Mouse (Mus musculus): ENCODE measurements around the gene Pkmyt1. TPM values are rescaled to one million over a fixed set of nuclear protein-coding genes. Genes with fewer than 3 reads are reported as not detected.

The Pkmyt1 gene
- polyA plus RNA-seq, 1 experiment from 2014 or later, result 26.5 TPM

- 18% methylated on average over 3 of the region's 3 CpGs for WGBS
These were observed 30.3 kb upstream of the Pkmyt1 start for GRCm38 (mm10) chr17:23695801-23696200.

GRCm38 (mm10) chr17:23699131-23700077 lies 26.7 kb upstream of the Pkmyt1 start:
- Histone ChIP-seq H3K27ac (0 out of 2 replicates have a peak overlapping the region, but pooled peaks have one; percentile 8), H3K27me3 (peaks cover 51% of the 10 kb centered on the region), H3K4me3 (replicated peaks) (peak overlapping the region; percentile 70), H3K36me3 (no peaks in the 10 kb centered on the region), H3K4me1 (replicated peaks) (peaks cover 10% of the 10 kb centered on the region; the same call in 1 of the 2 replicates), H3K4me2 (replicated peaks) (peak overlapping the region; percentile 90), H3K9ac (replicated peaks) (peak overlapping the region; percentile 74), H3K9me3 (no peaks in the 10 kb centered on the region)
- under 1% methylated on average over 62 of the region's 101 CpGs for WGBS
- peak; percentile 78 for ATAC-seq

More at GRCm38 (mm10) chr17:23695801-23696200, 30.3 kb upstream of the Pkmyt1 start:
- H3K9me3 ChIP-seq, result no peaks in the 10 kb centered on the region
- no peaks in the 10 kb centered on the region for H3K36me3 ChIP-seq
- no peak overlapping the region for H3K4me3 ChIP-seq (replicated peaks)
- H3K27me3 ChIP-seq, result peaks cover 42% of the 10 kb centered on the region
- H3K4me1 ChIP-seq (replicated peaks), result peaks cover 10% of the 10 kb centered on the region; the same call in 1 of the 2 replicates
- ATAC-seq, result no peak
- H3K4me2 ChIP-seq (replicated peaks), result no peak overlapping the region
- H3K9ac ChIP-seq (replicated peaks), result no peak overlapping the region
- H3K27ac ChIP-seq, result no peak overlapping the region

- no peaks in the 10 kb centered on the region for H3K9me3 ChIP-seq
- H3K36me3 ChIP-seq, result no peaks in the 10 kb centered on the region
- peak overlapping the region; percentile 74 for H3K9ac ChIP-seq (replicated peaks)
- 0 out of 2 replicates have a peak overlapping the region, but pooled peaks have one; percentile 8 for H3K27ac ChIP-seq
- under 1% methylated on average over 28 of the region's 28 CpGs for whole genome bisulfite sequencing
- peak overlapping the region; percentile 90 for H3K4me2 ChIP-seq (replicated peaks)
- peaks cover 47% of the 10 kb centered on the region for H3K27me3 ChIP-seq
- ATAC-seq, result peak; percentile 97
- H3K4me3 ChIP-seq (replicated peaks), result peak overlapping the region; percentile 70
- H3K4me1 ChIP-seq (replicated peaks), result peaks cover 10% of the 10 kb centered on the region; the same call in 1 of the 2 replicates
These were observed 26.1 kb upstream of the Pkmyt1 start for GRCm38 (mm10) chr17:23700079-23700478.

- H3K4me1 ChIP-seq (replicated peaks), result peaks cover 10% of the 10 kb centered on the region; the same call in 1 of the 2 replicates
- no peaks in the 10 kb centered on the region for H3K36me3 ChIP-seq
- WGBS, result 80% methylated on average over 9 of the region's 9 CpGs
- no peak overlapping the region for H3K27ac ChIP-seq
- no peak overlapping the region for H3K4me3 ChIP-seq (replicated peaks)
- H3K27me3 ChIP-seq, result peaks cover 34% of the 10 kb centered on the region
- H3K9ac ChIP-seq (replicated peaks), result no peak overlapping the region
- H3K9me3 ChIP-seq, result no peaks in the 10 kb centered on the region
- H3K4me2 ChIP-seq (replicated peaks), result no peak overlapping the region
- ATAC-seq, result no peak
These were observed 22.8 kb upstream of the Pkmyt1 start for GRCm38 (mm10) chr17:23703301-23703700.

DNA sequence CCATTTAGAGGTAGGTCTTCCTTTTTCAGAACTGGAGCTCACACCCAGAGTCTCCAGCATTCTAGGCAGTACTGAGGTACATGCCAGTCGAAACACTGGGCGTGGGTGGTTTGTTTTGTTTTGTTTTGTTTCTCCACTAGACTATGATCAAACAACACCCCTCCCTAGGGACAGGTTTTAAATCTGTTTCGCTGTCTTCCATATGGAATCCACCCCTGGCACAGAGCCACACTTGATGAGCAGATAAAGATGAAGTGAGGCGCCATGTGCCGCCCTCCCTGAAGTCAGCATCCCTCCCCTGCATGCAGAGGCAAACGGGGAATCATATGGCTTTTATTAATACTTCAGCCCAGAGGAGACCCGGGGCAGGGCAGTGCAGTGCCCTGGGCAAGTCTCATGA lies 21.4 kb upstream of the Pkmyt1 start:
- Histone ChIP-seq H3K4me3 (replicated peaks) (no peak overlapping the region), H3K27me3 (peaks cover 23% of the 10 kb centered on the region), H3K27ac (no peak overlapping the region), H3K4me1 (replicated peaks) (peaks cover 3% of the 10 kb centered on the region; the same call in 1 of the 2 replicates), H3K9me3 (no peaks in the 10 kb centered on the region), H3K4me2 (replicated peaks) (no peak overlapping the region), H3K9ac (replicated peaks) (no peak overlapping the region), H3K36me3 (no peaks in the 10 kb centered on the region)
- no peak for ATAC-seq
- WGBS, result 55% methylated on average over 7 of the region's 7 CpGs

- H3K27me3 ChIP-seq, result peaks cover 22% of the 10 kb centered on the region
- no peak; the same call in 1 of the 2 replicates for ATAC-seq
These were observed 20.5 kb upstream of the Pkmyt1 start for GRCm38 (mm10) chr17:23705525-23706104.

GRCm38 (mm10) chr17:23706212-23706611 lies 19.9 kb upstream of the Pkmyt1 start:
- Histone ChIP-seq H3K9me3 (no peaks in the 10 kb centered on the region), H3K27ac (no peak overlapping the region), H3K36me3 (no peaks in the 10 kb centered on the region), H3K9ac (replicated peaks) (no peak overlapping the region), H3K27me3 (peaks cover 16% of the 10 kb centered on the region), H3K4me2 (replicated peaks) (no peak overlapping the region), H3K4me3 (replicated peaks) (no peak overlapping the region), H3K4me1 (replicated peaks) (no peaks in the 10 kb centered on the region; the same call in 1 of the 2 replicates)
- peak; percentile 68 for ATAC-seq
- 1% methylated on average over 3 of the region's 3 CpGs for WGBS

More at GRCm38 (mm10) chr17:23705525-23706104, 20.5 kb upstream of the Pkmyt1 start:
- 72% methylated on average over 7 of the region's 7 CpGs for WGBS
- Histone ChIP-seq H3K4me1 (replicated peaks) (no peaks in the 10 kb centered on the region; the same call in 1 of the 2 replicates), H3K4me2 (replicated peaks) (no peak overlapping the region), H3K4me3 (replicated peaks) (no peak overlapping the region), H3K9me3 (no peaks in the 10 kb centered on the region), H3K9ac (replicated peaks) (no peak overlapping the region), H3K27ac (no peak overlapping the region), H3K36me3 (no peaks in the 10 kb centered on the region)

GRCm38 (mm10) chr17:23717003-23717402 lies 9.1 kb upstream of the Pkmyt1 start:
- 53% methylated on average over 2 of the region's 2 CpGs for WGBS
- Histone ChIP-seq H3K27me3 (no peaks in the 10 kb centered on the region), H3K4me2 (replicated peaks) (no peak overlapping the region), H3K4me1 (replicated peaks) (no peaks in the 10 kb centered on the region), H3K27ac (no peak overlapping the region), H3K36me3 (no peaks in the 10 kb centered on the region), H3K4me3 (replicated peaks) (no peak overlapping the region), H3K9ac (replicated peaks) (no peak overlapping the region), H3K9me3 (no peaks in the 10 kb centered on the region)
- no peak for ATAC-seq

GRCm38 (mm10) chr17:23719455-23719854 lies 6.7 kb upstream of the Pkmyt1 start:
- no peak overlapping the region for H3K4me3 ChIP-seq (replicated peaks)
- 14% methylated on average over 1 of the region's 1 CpGs for WGBS
- no peak for ATAC-seq

DNA sequence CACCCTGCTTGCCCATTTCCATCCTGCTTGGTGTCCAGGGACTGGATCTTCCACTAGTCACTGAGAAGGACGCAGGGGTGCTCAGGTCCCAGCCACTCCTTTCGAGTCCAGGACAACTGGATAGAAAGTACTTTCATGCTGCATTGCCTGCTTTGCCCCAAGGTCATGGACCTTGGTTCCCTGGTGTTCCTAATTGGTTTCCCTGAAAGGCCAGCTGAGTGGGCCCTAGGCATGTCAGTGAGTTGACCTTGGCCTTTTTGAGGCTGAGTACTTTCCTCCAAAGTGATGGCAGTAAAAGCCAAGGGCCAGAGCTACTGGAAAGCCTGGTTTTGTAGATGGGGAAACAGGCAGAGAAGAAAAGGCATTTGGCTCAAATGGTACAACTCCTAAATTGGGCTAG lies 4.2 kb upstream of the Pkmyt1 start:
- H3K27me3 ChIP-seq, result no peaks in the 10 kb centered on the region
- H3K4me2 ChIP-seq (replicated peaks), result no peak overlapping the region
- 92% methylated on average over 2 of the region's 2 CpGs for WGBS
- H3K27ac ChIP-seq, result no peak overlapping the region
- no peak overlapping the region for H3K9ac ChIP-seq (replicated peaks)
- H3K4me3 ChIP-seq (replicated peaks), result no peak overlapping the region
- H3K36me3 ChIP-seq, result no peaks in the 10 kb centered on the region
- no peaks in the 10 kb centered on the region for H3K9me3 ChIP-seq
- peaks cover 9% of the 10 kb centered on the region for H3K4me1 ChIP-seq (replicated peaks)
- ATAC-seq, result no peak

More at GRCm38 (mm10) chr17:23719455-23719854, 6.7 kb upstream of the Pkmyt1 start:
- no peak overlapping the region for H3K27ac ChIP-seq
- H3K9me3 ChIP-seq, result no peaks in the 10 kb centered on the region
- no peak overlapping the region for H3K9ac ChIP-seq (replicated peaks)
- no peaks in the 10 kb centered on the region for H3K36me3 ChIP-seq
- H3K4me2 ChIP-seq (replicated peaks), result no peak overlapping the region
- no peaks in the 10 kb centered on the region for H3K4me1 ChIP-seq (replicated peaks)
- H3K27me3 ChIP-seq, result no peaks in the 10 kb centered on the region

GRCm38 (mm10) chr17:23722376-23723125 lies 3.6 kb upstream of the Pkmyt1 start, which contains the start of gene 1520401A03Rik:
Gene 1520401A03Rik, minus strand, starts transcription at chr17:23722783.
- 76% methylated on average over 7 of the region's 7 CpGs for WGBS

More at GRCm38 (mm10) chr17:23722376-23723125, 3.6 kb upstream of the Pkmyt1 start, which contains the start of gene 1520401A03Rik:
- no peak within 1 kb of the TSS for H3K9ac ChIP-seq (replicated peaks)
- H3K9me3 ChIP-seq, result no peaks in the 10 kb centered on the region
- no peak within 1 kb of the TSS for H3K4me3 ChIP-seq (replicated peaks)
- peaks cover 13% of the 10 kb centered on the region for H3K4me1 ChIP-seq (replicated peaks)
- no peak for ATAC-seq
- no peak within 1 kb of the TSS for H3K27ac ChIP-seq
- no peaks in the 10 kb centered on the region for H3K36me3 ChIP-seq
- H3K4me2 ChIP-seq (replicated peaks), result no peak within 1 kb of the TSS
- H3K27me3 ChIP-seq, result no peaks in the 10 kb centered on the region
